Mouse (Mus musculus) hindbrain, embryonic 15.5 days (tissue): ENCODE measurements around the gene Vhl. TPM values are rescaled to one million over a fixed set of nuclear protein-coding genes. Genes with fewer than 3 reads are reported as not detected.

Experiments
- ATAC-seq: fragments of 200-750 bp; cut with Nextera tagmentation; 2 replicates; pipeline ENCODE4 v1.8.0; 2017; ENCODE audit warnings: low read depth, moderate number of reproducible peaks, moderate TSS enrichment; ENCODE audit not compliant: low FRiP score
- H3K27ac ChIP-seq: fragments of 300-500 bp; sonication (generic); replicated peaks from 2 replicates; pipeline ENCODE4 v1.5.1; 2015; ENCODE audit warnings: mild to moderate bottlenecking, inconsistent platforms
- H3K27me3 ChIP-seq: fragments of 300-500 bp; sonication (generic); 2 replicates; pipeline ENCODE4 v1.6.1; 2015; ENCODE audit warnings: control low read depth, inconsistent platforms
- H3K36me3 ChIP-seq: fragments of 300-500 bp; sonication (generic); 2 replicates; pipeline ENCODE4 v1.6.1; 2015; ENCODE audit warnings: control low read depth, inconsistent platforms
- H3K4me1 ChIP-seq: fragments of 300-500 bp; sonication (generic); replicated peaks from 2 replicates; pipeline ENCODE4 v1.6.1; 2015; ENCODE audit warnings: control low read depth, inconsistent platforms
- H3K4me2 ChIP-seq: fragments of 300-500 bp; sonication (generic); 2 replicates; pipeline ENCODE4 v1.6.1; 2015; ENCODE audit warnings: moderate library complexity, mild to moderate bottlenecking, inconsistent platforms
- H3K4me3 ChIP-seq: fragments of 300-500 bp; sonication (generic); 2 replicates; pipeline ENCODE4 v1.5.1; 2015; ENCODE audit warnings: mild to moderate bottlenecking, inconsistent platforms
- H3K9ac ChIP-seq: fragments of 300-500 bp; sonication (generic); 2 replicates; pipeline ENCODE4 v1.6.1; 2015; ENCODE audit warnings: inconsistent platforms
- H3K9me3 ChIP-seq: fragments of 300-500 bp; sonication (generic); 2 replicates; pipeline ENCODE4 v1.6.1; 2016; ENCODE audit warnings: control low read depth, inconsistent platforms
- WGBS: fragments of 180-500 bp; shearing (Covaris S2); methylation state at CpG from one replicate; pipeline ENCODE4 v1.1.7; 2015; 5-methylcytosine and 5-hydroxymethylcytosine counted together
- polyA plus RNA-seq: library from polyadenylated mRNA; unstranded; fragments of >200 nt; fragmentation: Nextera tagmentation; extraction: Ambion mirVana; gene quantifications from 2 replicates; pipeline ENCODE4 v1.2.1, GENCODE M21; 2015

Vhl gene
- polyA plus RNA-seq, 1 experiment from 2014 or later: 71.2 TPM

- Histone ChIP-seq H3K27ac (peak within 1 kb of the TSS; percentile 85), H3K27me3 (no peaks in the 10 kb centered on the region), H3K4me1 (peaks cover 26% of the 10 kb centered on the region), H3K4me3 (peak within 1 kb of the TSS; percentile 90), H3K9me3 (no peaks in the 10 kb centered on the region), H3K36me3 (no peaks in the 10 kb centered on the region), H3K4me2 (peak within 1 kb of the TSS; percentile 69), H3K9ac (peak within 1 kb of the TSS; percentile 82)
- 0% methylated on average over 62 of the region's 65 CpGs for WGBS
- ATAC-seq: peak; percentile 96
Observed at GRCm38 (mm10) chr6:113604432-113605223, 19.1 kb upstream of the Vhl start, which contains the start of gene Brk1. Gene Brk1 (plus strand): TSS chr6:113604772.

GRCm38 (mm10) chr6:113605224-113605545 lies 18.6 kb upstream of the Vhl start:
- peak; percentile 31; the same call in 1 of the 2 replicates for ATAC-seq

GRCm38 (mm10) chr6:113608871-113609270 lies 14.9 kb upstream of the Vhl start:
- Histone ChIP-seq H3K9me3 (no peaks in the 10 kb centered on the region), H3K36me3 (peaks cover 10% of the 10 kb centered on the region; the same call in 1 of the 2 replicates), H3K9ac (no peak overlapping the region), H3K27me3 (no peaks in the 10 kb centered on the region), H3K4me1 (peaks cover 23% of the 10 kb centered on the region), H3K27ac (no peak overlapping the region), H3K4me3 (no peak overlapping the region), H3K4me2 (no peak overlapping the region)
- WGBS: 94% methylated on average over 6 of the region's 6 CpGs
- ATAC-seq: no peak

More at GRCm38 (mm10) chr6:113605224-113605545, 18.6 kb upstream of the Vhl start:
- H3K9ac ChIP-seq: peak overlapping the region; percentile 82
- no peaks in the 10 kb centered on the region for H3K27me3 ChIP-seq
- 6% methylated on average over 10 of the region's 10 CpGs for WGBS
- H3K27ac ChIP-seq: peak overlapping the region; percentile 85
- H3K36me3 ChIP-seq: 0 out of 2 replicates have a peak, but pooled peaks cover under 1% of the 10 kb centered on the region
- peak overlapping the region; percentile 90 for H3K4me3 ChIP-seq
- no peaks in the 10 kb centered on the region for H3K9me3 ChIP-seq
- H3K4me1 ChIP-seq: peaks cover 26% of the 10 kb centered on the region
- H3K4me2 ChIP-seq: peak overlapping the region; percentile 69

GRCm38 (mm10) chr6:113609293-113609692 lies 14.5 kb upstream of the Vhl start:
- Histone ChIP-seq H3K9ac (no peak overlapping the region), H3K4me3 (no peak overlapping the region), H3K36me3 (peaks cover 14% of the 10 kb centered on the region; the same call in 1 of the 2 replicates)

GRCm38 (mm10) chr6:113612258-113612969 lies 11.3 kb upstream of the Vhl start:
- Histone ChIP-seq H3K9me3 (no peaks in the 10 kb centered on the region), H3K4me2 (no peak overlapping the region), H3K27me3 (no peaks in the 10 kb centered on the region), H3K4me3 (no peak overlapping the region), H3K9ac (no peak overlapping the region), H3K27ac (no peak overlapping the region), H3K4me1 (no peaks in the 10 kb centered on the region), H3K36me3 (peaks cover 41% of the 10 kb centered on the region)
- 90% methylated on average over 8 of the region's 8 CpGs for WGBS
- no peak for ATAC-seq

More at GRCm38 (mm10) chr6:113609293-113609692, 14.5 kb upstream of the Vhl start:
- Histone ChIP-seq H3K9me3 (no peaks in the 10 kb centered on the region), H3K4me1 (peaks cover 20% of the 10 kb centered on the region), H3K27ac (no peak overlapping the region), H3K27me3 (no peaks in the 10 kb centered on the region), H3K4me2 (no peak overlapping the region)
- no peak for ATAC-seq
- 96% methylated on average over 7 of the region's 7 CpGs for WGBS

GRCm38 (mm10) chr6:113614152-113614551 lies 9.6 kb upstream of the Vhl start:
- Histone ChIP-seq H3K4me3 (no peak overlapping the region), H3K27me3 (no peaks in the 10 kb centered on the region), H3K36me3 (peaks cover 46% of the 10 kb centered on the region), H3K9ac (no peak overlapping the region), H3K4me2 (no peak overlapping the region), H3K4me1 (no peaks in the 10 kb centered on the region), H3K27ac (no peak overlapping the region), H3K9me3 (no peaks in the 10 kb centered on the region)
- ATAC-seq: no peak
- 98% methylated on average over 7 of the region's 7 CpGs for WGBS

- ATAC-seq: no peak
- Histone ChIP-seq H3K4me2 (no peak overlapping the region), H3K4me3 (no peak overlapping the region), H3K4me1 (no peaks in the 10 kb centered on the region), H3K36me3 (peaks cover 46% of the 10 kb centered on the region), H3K27me3 (no peaks in the 10 kb centered on the region), H3K9ac (no peak overlapping the region), H3K9me3 (no peaks in the 10 kb centered on the region), H3K27ac (no peak overlapping the region)
- 95% methylated on average over 8 of the region's 8 CpGs for WGBS
Observed at GRCm38 (mm10) chr6:113614997-113615396, 8.8 kb upstream of the Vhl start.

GRCm38 (mm10) chr6:113615489-113615888 lies 8.3 kb upstream of the Vhl start:
- ATAC-seq: no peak
- Histone ChIP-seq H3K36me3 (peaks cover 42% of the 10 kb centered on the region), H3K4me1 (no peaks in the 10 kb centered on the region)

GRCm38 (mm10) chr6:113623386-113623785 lies 373 bp upstream of the Vhl start:
- H3K4me1 ChIP-seq: peaks cover 19% of the 10 kb centered on the region
- H3K9ac ChIP-seq: no peak overlapping the region
- peak overlapping the region; percentile 70 for H3K4me3 ChIP-seq
- no peaks in the 10 kb centered on the region for H3K27me3 ChIP-seq
- H3K36me3 ChIP-seq: peaks cover 8% of the 10 kb centered on the region
- WGBS: 71% methylated on average over 5 of the region's 5 CpGs
- no peaks in the 10 kb centered on the region for H3K9me3 ChIP-seq
- no peak for ATAC-seq
- peak overlapping the region; percentile 86 for H3K27ac ChIP-seq
- H3K4me2 ChIP-seq: peak overlapping the region; percentile 59

More at GRCm38 (mm10) chr6:113615489-113615888, 8.3 kb upstream of the Vhl start:
- Histone ChIP-seq H3K27me3 (no peaks in the 10 kb centered on the region), H3K9ac (no peak overlapping the region), H3K4me3 (no peak overlapping the region), H3K9me3 (no peaks in the 10 kb centered on the region), H3K4me2 (no peak overlapping the region), H3K27ac (no peak overlapping the region)
- 97% methylated on average over 4 of the region's 4 CpGs for WGBS

GRCm38 (mm10) chr6:113624989-113625770 lies 1.4 kb downstream of the Vhl start:
- H3K27ac ChIP-seq: peak overlapping the region; percentile 86
- H3K9me3 ChIP-seq: no peaks in the 10 kb centered on the region
- H3K4me2 ChIP-seq: peak overlapping the region; percentile 59
- peaks cover 20% of the 10 kb centered on the region for H3K36me3 ChIP-seq
- ATAC-seq: no peak
- WGBS: 40% methylated on average over 5 of the region's 5 CpGs
- peak overlapping the region; percentile 70 for H3K4me3 ChIP-seq
- peaks cover 19% of the 10 kb centered on the region for H3K4me1 ChIP-seq
- peak overlapping the region; percentile 71; the same call in 1 of the 2 replicates for H3K9ac ChIP-seq
- H3K27me3 ChIP-seq: no peaks in the 10 kb centered on the region

GRCm38 (mm10) chr6:113630322-113630721 lies 6.6 kb downstream of the Vhl start:
- Histone ChIP-seq H3K9ac (no peak overlapping the region), H3K9me3 (no peaks in the 10 kb centered on the region), H3K4me3 (no peak overlapping the region), H3K4me1 (peaks cover 11% of the 10 kb centered on the region), H3K27ac (no peak overlapping the region), H3K27me3 (no peaks in the 10 kb centered on the region), H3K36me3 (peaks cover 36% of the 10 kb centered on the region), H3K4me2 (no peak overlapping the region)
- ATAC-seq: no peak
- 91% methylated on average over 5 of the region's 5 CpGs for WGBS
